Mouse (Mus musculus): ENCODE results near the gene Rnf207.

GRCm38 (mm10) chr4:152295916-152296315, 22.9 kb downstream of the Rnf207 start:
- TF ChIP-seq CTCF (IDR thresholded peaks at IDR 0.05) (no peak), EP300 (IDR thresholded peaks at IDR 0.05) (no peak)
